ENCODE assay signal across 10 mouse cellular contexts in the genomic region with DNA sequence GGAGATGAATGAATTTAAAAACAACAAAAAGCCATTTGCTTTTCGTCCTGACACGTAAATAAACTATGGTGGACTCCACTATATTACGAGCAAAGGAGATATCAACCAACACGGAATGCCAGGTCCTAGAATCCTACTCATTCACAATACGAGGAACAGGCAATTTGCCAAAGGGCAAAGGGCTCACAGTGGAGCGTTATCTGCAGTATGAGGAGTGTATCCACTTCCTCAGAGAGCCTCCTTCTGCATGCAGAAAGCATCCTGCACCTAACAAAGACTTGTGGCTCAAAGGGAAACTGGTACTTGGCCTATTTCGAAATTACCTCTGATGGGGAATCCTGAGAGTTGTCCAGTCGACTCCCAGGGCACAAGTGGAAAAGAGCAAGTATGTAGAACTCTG.
DNase-seq lines count a peak whose midpoint lies in the region; ATAC-seq and TF ChIP-seq lines count a peak whose summit lies in the region.
"Had no signal": no experiment of that assay in that cellular context is flagged by ENCODE, and none has a peak within 500 bp of the region (broad histone marks: within the 10 kb centered on the region; RNA-seq: fewer than 3 reads in every experiment).

No protein-coding gene starts in this region.

- H3K27me3 ChIP-seq in liver, adult 2 months (ENCODE audit: control insufficient read depth, insufficient read depth, low read length) = no peaks in the 10 kb centered on the region
- H3K27me3 ChIP-seq in liver, embryonic 11.5 days (replicated peaks; ENCODE audit: control insufficient read depth, insufficient read depth, low read length) = no peaks in the 10 kb centered on the region
- no peaks in the 10 kb centered on the region for H3K27me3 ChIP-seq in forebrain, embryonic 16.5 days (replicated peaks; ENCODE audit: control insufficient read depth, insufficient read depth, low read length)
- H3K27me3 ChIP-seq: limb, embryonic 13.5 days had no signal

- no peaks in the 10 kb centered on the region for H3K36me3 ChIP-seq in liver, adult 2 months (ENCODE audit: control insufficient read depth, insufficient read depth, low read length)
- no peaks in the 10 kb centered on the region for H3K36me3 ChIP-seq in liver, embryonic 11.5 days (ENCODE audit: control insufficient read depth, insufficient read depth, low read length)
- H3K36me3 ChIP-seq in forebrain, embryonic 16.5 days (ENCODE audit: control insufficient read depth, insufficient read depth) = no peaks in the 10 kb centered on the region
- H3K36me3 ChIP-seq: limb, embryonic 13.5 days had no signal

- H3K27ac ChIP-seq in liver, adult 2 months (replicated peaks; ENCODE audit: insufficient read depth, low read depth, low read length) = no peak overlapping the region
- H3K27ac ChIP-seq in liver, embryonic 11.5 days (ENCODE audit: low read depth, low read length) = no peak overlapping the region
- H3K27ac ChIP-seq in forebrain, embryonic 16.5 days (ENCODE audit: low read length) = no peak overlapping the region
- H3K27ac ChIP-seq: hindbrain, postnatal 0 days; limb, embryonic 13.5 days had no signal

- H3K4me1 ChIP-seq in liver, adult 2 months (ENCODE audit: control insufficient read depth, insufficient read depth, low read length) = no peaks in the 10 kb centered on the region
- peaks cover 6% of the 10 kb centered on the region for H3K4me1 ChIP-seq in liver, embryonic 11.5 days (replicated peaks; ENCODE audit: control insufficient read depth, insufficient read depth, low read length)
- peaks cover 28% of the 10 kb centered on the region for H3K4me1 ChIP-seq in forebrain, embryonic 16.5 days (replicated peaks; ENCODE audit: control insufficient read depth, insufficient read depth, low read length)

- H3K9me3 ChIP-seq in liver, embryonic 11.5 days (ENCODE audit: control insufficient read depth, low read length) = no peaks in the 10 kb centered on the region
- H3K9me3 ChIP-seq in forebrain, embryonic 16.5 days (ENCODE audit: control insufficient read depth, low read length) = no peaks in the 10 kb centered on the region
- H3K9me3 ChIP-seq: limb, embryonic 13.5 days had no signal

- WGBS in liver, adult 2 months = 36% methylated on average over 8 of the region's 8 CpGs
- WGBS in liver, embryonic 11.5 days = 28% methylated on average over 8 of the region's 8 CpGs
- WGBS in forebrain, embryonic 16.5 days = 56% methylated on average over 8 of the region's 8 CpGs

- TF ChIP-seq POLR2A in liver, adult 2 months (IDR thresholded peaks at IDR 0.05; ENCODE audit: extremely low read depth, insufficient read depth, low read length) = no peak

- peaks cover 6% of the 10 kb centered on the region; the same call in 1 of the 2 replicates for H3K79me2 ChIP-seq in liver, adult 2 months (ENCODE audit: control insufficient read depth, insufficient read depth, low read length)

- H3K9ac ChIP-seq in liver, adult 2 months (ENCODE audit: low read depth, low read length) = no peak overlapping the region
- H3K9ac ChIP-seq in liver, embryonic 11.5 days (ENCODE audit: low read depth, low read length) = no peak overlapping the region
- no peak overlapping the region for H3K9ac ChIP-seq in forebrain, embryonic 16.5 days (replicated peaks; ENCODE audit: low read depth, low read length)
- H3K9ac ChIP-seq: limb, embryonic 13.5 days had no signal

- no peak overlapping the region for H3K4me2 ChIP-seq in liver, embryonic 11.5 days
- no peak overlapping the region for H3K4me2 ChIP-seq in forebrain, embryonic 16.5 days (ENCODE audit: low read length)
- H3K4me2 ChIP-seq: limb, embryonic 13.5 days had no signal

- no peak for TF ChIP-seq CTCF in liver, adult 2 months (IDR thresholded peaks at IDR 0.05; ENCODE audit: low read depth, low read length)

- no peak overlapping the region for H3K4me3 ChIP-seq in liver, adult 2 months (ENCODE audit: insufficient read depth, low read depth, low read length)
- H3K4me3 ChIP-seq in liver, embryonic 11.5 days (ENCODE audit: low read depth, low read length) = no peak overlapping the region
- H3K4me3 ChIP-seq in forebrain, embryonic 16.5 days (replicated peaks; ENCODE audit: low read length) = no peak overlapping the region
- H3K4me3 ChIP-seq: limb, embryonic 13.5 days had no signal

- peak; percentile 33 for DNase-seq in liver, adult 2 months (ENCODE audit: extremely low read depth, low read depth, low spot score)
- DNase-seq in liver, embryonic 11.5 days (ENCODE audit: low spot score) = no peak
- peak; percentile 69 for DNase-seq in kidney, postnatal 14 days
- DNase-seq in yolk sac, embryonic 10.5 days (ENCODE audit: low spot score) = no peak
- DNase-seq: cerebellum, adult 11-12 months had no signal

- ATAC-seq in liver, embryonic 11.5 days (replicated peaks; ENCODE audit: low FRiP score) = no peak
- peak; percentile 53 for ATAC-seq in granulocyte monocyte progenitor cell, adult 5-6 weeks (replicated peaks; ENCODE audit: poor library complexity, severe bottlenecking)
- ATAC-seq in megakaryocyte-erythroid progenitor cell, adult 5-6 weeks (replicated peaks; ENCODE audit: low FRiP score, low TSS enrichment, poor library complexity, severe bottlenecking) = peak; percentile 69
- no peak for ATAC-seq in forebrain, embryonic 16.5 days
- ATAC-seq: hindbrain, postnatal 0 days had no signal

Comparison
In these comparisons a context has a peak if more than half of its experiments do, and no peak if none do; other contexts are left out.
1. DNase-seq: peak in liver, adult 2 months (single experiment) and kidney, postnatal 14 days (single experiment); none in liver, embryonic 11.5 days (single experiment) and yolk sac, embryonic 10.5 days (single experiment).
2. ATAC-seq: peak in granulocyte monocyte progenitor cell, adult 5-6 weeks (single experiment) and megakaryocyte-erythroid progenitor cell, adult 5-6 weeks (single experiment); none in liver, embryonic 11.5 days (single experiment) and forebrain, embryonic 16.5 days (single experiment).